Mouse (Mus musculus): Measurements from ENCODE around the gene Akr1d1. TPM values are rescaled to one million over a fixed set of nuclear protein-coding genes. Genes with fewer than 3 reads are reported as not detected.

Akr1d1 gene
- polyA plus RNA-seq, 1 experiment from 2014 or later = not detected

DNA sequence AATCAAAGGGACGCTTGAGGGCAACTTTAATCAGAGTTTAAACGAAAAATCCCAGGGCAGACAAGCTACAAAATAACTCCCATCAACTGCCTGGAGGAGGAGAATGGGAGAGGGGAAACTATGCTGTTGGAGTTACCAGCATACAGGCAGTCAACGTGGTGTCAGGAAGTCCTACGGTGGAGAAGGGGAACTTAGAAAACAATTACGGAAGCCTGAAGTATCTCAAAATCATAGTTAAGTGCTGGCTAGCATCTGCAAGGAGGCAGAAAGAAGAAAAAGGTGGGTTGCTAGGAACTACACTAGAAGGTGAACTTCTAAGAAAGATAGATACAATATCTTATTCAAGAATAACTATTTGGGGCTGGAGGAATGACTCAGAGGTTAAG lies 74.9 kb downstream of the Akr1d1 start:
- Histone ChIP-seq H3K9me3 (no peaks in the 10 kb centered on the region), H3K27ac (no peak overlapping the region), H3K9ac (no peak overlapping the region), H3K4me1 (no peaks in the 10 kb centered on the region), H3K27me3 (no peaks in the 10 kb centered on the region), H3K4me2 (no peak overlapping the region), H3K36me3 (replicated peaks) (no peaks in the 10 kb centered on the region), H3K4me3 (replicated peaks) (no peak overlapping the region)
- no peak for ATAC-seq (ENCODE audit: low FRiP score)
- 67% methylated on average over 5 of the region's 5 CpGs for WGBS

DNA sequence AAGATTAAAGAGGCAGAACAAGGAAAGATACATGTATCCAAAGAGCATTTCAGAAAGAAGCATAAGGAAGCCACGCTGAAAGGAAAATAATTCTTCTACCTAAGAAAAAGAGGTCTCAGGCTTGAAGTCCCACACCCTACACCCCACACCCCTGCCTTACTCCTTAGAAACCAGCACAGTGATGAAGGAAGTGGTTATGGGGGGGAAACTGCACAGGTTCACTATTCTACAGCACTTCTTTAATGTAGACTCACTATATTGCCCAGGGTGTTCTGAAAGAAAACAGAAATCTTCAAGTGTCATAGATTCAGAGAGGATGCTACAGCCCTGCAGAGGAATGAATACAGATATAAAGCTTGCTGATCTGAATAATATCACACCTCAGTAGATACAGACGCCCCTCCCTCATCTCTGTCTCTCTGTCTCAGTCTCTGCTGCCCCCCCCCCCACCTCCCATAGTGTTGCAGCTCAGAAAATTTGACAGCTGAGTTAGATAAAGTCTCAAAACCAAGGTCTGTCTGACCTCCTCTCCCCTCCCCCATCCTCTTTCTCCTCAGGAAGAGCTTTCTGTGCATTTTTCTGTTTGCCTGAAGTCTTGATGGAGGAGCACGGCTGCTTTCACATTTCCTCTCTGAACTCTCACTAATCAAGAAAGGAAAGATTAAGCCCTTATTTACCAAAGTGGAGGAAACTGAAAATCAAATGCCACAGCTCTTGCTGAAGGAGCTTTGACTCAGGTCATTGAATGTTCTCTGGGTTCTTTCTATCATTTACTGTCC lies 77.7 kb downstream of the Akr1d1 start:
- Histone ChIP-seq H3K27ac (no peak overlapping the region), H3K36me3 (replicated peaks) (no peaks in the 10 kb centered on the region), H3K4me3 (replicated peaks) (no peak overlapping the region), H3K9ac (no peak overlapping the region), H3K9me3 (no peaks in the 10 kb centered on the region), H3K27me3 (no peaks in the 10 kb centered on the region), H3K4me1 (no peaks in the 10 kb centered on the region), H3K4me2 (no peak overlapping the region)
- 76% methylated on average over 3 of the region's 3 CpGs for WGBS
- no peak for ATAC-seq (ENCODE audit: low FRiP score)

DNA sequence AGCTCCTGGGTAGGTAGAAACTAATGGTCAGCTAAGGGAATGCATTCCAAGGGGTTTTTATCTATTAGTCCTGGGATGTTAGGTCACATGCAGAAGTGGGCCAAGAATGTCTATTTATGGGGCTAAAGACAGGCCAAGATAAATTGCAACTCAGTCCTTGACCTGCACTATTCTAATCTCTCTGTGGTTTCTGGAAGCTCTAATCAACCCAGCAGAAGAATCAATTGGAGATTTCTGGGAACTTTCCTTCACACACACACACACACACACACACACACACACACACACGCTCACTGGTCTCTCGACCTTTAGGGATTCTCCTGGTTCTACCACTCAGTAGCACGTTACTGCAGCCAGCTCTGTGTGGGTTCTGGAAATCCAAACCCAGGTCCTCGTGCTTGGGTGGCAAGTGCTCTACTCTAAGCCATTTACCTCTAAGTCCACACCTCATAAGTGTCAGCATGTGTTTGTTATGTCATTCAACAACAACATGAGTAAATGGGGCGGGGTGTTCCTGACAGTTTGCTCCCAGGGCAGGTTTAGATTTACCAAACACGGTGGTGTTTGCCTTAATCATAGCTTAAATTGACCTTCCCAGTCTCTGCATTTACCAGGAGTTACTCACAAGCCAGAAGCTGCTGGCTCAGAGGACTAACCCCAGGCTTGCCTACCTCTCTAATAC lies 82.8 kb downstream of the Akr1d1 start:
- Histone ChIP-seq H3K4me3 (replicated peaks) (no peak overlapping the region), H3K9ac (no peak overlapping the region), H3K27ac (no peak overlapping the region), H3K9me3 (no peaks in the 10 kb centered on the region), H3K27me3 (no peaks in the 10 kb centered on the region), H3K4me2 (no peak overlapping the region), H3K36me3 (replicated peaks) (no peaks in the 10 kb centered on the region), H3K4me1 (no peaks in the 10 kb centered on the region)
- ATAC-seq (ENCODE audit: low FRiP score) = no peak
- WGBS = 91% methylated on average over 6 of the region's 6 CpGs

- ATAC-seq (ENCODE audit: low FRiP score) = no peak
- Histone ChIP-seq H3K9me3 (no peaks in the 10 kb centered on the region), H3K27ac (no peak overlapping the region), H3K27me3 (no peaks in the 10 kb centered on the region), H3K4me1 (no peaks in the 10 kb centered on the region), H3K36me3 (replicated peaks) (no peaks in the 10 kb centered on the region), H3K9ac (no peak overlapping the region), H3K4me3 (replicated peaks) (no peak overlapping the region), H3K4me2 (no peak overlapping the region)
- WGBS = 93% methylated on average over 2 of the region's 2 CpGs
Observed at GRCm38 (mm10) chr6:37615490-37615889, 85.5 kb downstream of the Akr1d1 start.

DNA sequence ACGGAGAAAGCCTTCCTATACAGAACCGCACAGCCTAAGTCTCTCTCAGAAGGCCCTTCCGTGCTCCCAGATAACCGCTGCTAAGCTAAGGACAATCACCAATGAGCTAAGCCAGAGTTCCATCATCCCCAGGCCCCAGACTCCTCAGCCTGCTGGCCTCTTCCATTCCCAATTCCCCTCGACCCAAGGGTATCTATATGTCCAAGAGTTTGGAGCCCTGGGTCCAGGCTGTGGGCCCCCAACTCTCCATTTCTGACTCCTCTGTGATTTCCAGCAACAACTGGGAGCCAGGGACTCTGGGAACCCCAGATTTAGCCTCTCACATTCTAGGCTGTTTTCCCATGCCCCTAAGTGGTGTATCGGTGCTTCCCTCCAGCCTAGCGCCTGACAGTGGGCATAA lies 86.2 kb downstream of the Akr1d1 start:
- 94% methylated on average over 7 of the region's 7 CpGs for WGBS

DNA sequence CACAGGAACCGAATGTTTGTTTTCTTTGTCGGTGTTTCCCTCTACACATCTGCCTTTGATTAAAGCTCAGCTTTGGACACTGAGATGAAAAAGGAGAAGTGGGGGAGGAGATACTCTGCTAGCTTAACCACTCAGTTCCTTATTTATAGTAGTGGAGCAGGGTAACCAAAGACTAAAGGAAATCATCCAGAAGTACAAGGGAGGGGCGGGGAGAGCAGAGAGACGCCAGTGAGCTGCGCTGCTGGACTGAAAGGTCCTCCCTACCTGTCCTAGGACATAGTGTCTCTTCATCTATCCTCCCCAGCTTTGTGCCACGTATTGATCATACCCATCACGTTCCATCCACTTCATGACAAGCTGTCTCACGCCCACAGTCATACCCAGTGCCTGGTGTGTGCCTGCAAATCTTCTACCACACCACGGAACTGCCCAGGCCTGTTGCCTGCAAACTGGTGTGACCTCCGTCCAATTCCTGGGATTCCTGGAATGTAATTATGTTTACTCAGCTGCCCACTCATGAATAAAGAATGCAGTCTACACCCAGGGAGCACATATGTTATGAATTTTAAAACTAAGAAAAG lies 87.5 kb downstream of the Akr1d1 start:
- H3K36me3 ChIP-seq (replicated peaks) = no peaks in the 10 kb centered on the region
- no peak overlapping the region for H3K27ac ChIP-seq
- H3K27me3 ChIP-seq = no peaks in the 10 kb centered on the region
- H3K4me1 ChIP-seq = peaks cover 9% of the 10 kb centered on the region; the same call in 1 of the 2 replicates
- ATAC-seq (ENCODE audit: low FRiP score) = no peak
- H3K4me3 ChIP-seq (replicated peaks) = no peak overlapping the region
- no peak overlapping the region for H3K9ac ChIP-seq
- no peaks in the 10 kb centered on the region for H3K9me3 ChIP-seq
- WGBS = 78% methylated on average over 10 of the region's 10 CpGs
- no peak overlapping the region for H3K4me2 ChIP-seq

More for the DNA sequence above, 86.2 kb downstream of the Akr1d1 start:
- Histone ChIP-seq H3K36me3 (replicated peaks) (no peaks in the 10 kb centered on the region), H3K4me1 (no peaks in the 10 kb centered on the region), H3K9ac (no peak overlapping the region), H3K27ac (no peak overlapping the region), H3K4me2 (no peak overlapping the region), H3K4me3 (replicated peaks) (no peak overlapping the region), H3K9me3 (no peaks in the 10 kb centered on the region), H3K27me3 (no peaks in the 10 kb centered on the region)
- no peak for ATAC-seq (ENCODE audit: low FRiP score)

Other genes starting within 250 kb of the Akr1d1 start
- 4.0 and 4.1 TPM in 2 replicates for gene Dgki, start 230.0 kb upstream of the Akr1d1 start, polyA plus RNA-seq (2016; fragmentation: Nextera tagmentation; extraction: Ambion mirVana)
- 5.5 and 5.7 TPM in 2 replicates for gene Creb3l2, start 88.0 kb upstream of the Akr1d1 start, polyA plus RNA-seq (2016; fragmentation: Nextera tagmentation; extraction: Ambion mirVana)

All from forebrain, embryonic 12.5 days (tissue).